Mouse (Mus musculus) hindbrain, embryonic 13.5 days (tissue): ENCODE data around the gene Plxnb3. TPM values are rescaled to one million over a fixed set of nuclear protein-coding genes. Genes with fewer than 3 reads are reported as not detected.
A peak's percentile ranks its signal among the peaks of the same experiment; 100 is the strongest.

Experiments used
- ATAC-seq: fragments of 200-750 bp; cut with Nextera tagmentation; 2 replicates; pipeline ENCODE4 v1.8.0; 2017; ENCODE audit warnings: moderate TSS enrichment; ENCODE audit not compliant: low FRiP score
- H3K27ac ChIP-seq: fragments of 300-500 bp; sonication (generic); 2 replicates; pipeline ENCODE4 v1.5.1; 2015; ENCODE audit warnings: inconsistent platforms, mild to moderate bottlenecking, moderate library complexity
- H3K27me3 ChIP-seq: fragments of 300-500 bp; sonication (generic); 2 replicates; pipeline ENCODE4 v1.6.1; 2015; ENCODE audit warnings: mild to moderate bottlenecking, inconsistent platforms
- H3K36me3 ChIP-seq: fragments of 300-500 bp; sonication (generic); 2 replicates; pipeline ENCODE4 v1.6.1; 2015; ENCODE audit warnings: mild to moderate bottlenecking, inconsistent platforms
- H3K4me1 ChIP-seq: fragments of 300-500 bp; sonication (generic); replicated peaks from 2 replicates; pipeline ENCODE4 v1.6.1; 2015; ENCODE audit warnings: inconsistent platforms
- H3K4me2 ChIP-seq: fragments of 300-500 bp; sonication (generic); 2 replicates; pipeline ENCODE4 v1.6.1; 2015; ENCODE audit warnings: inconsistent platforms, mild to moderate bottlenecking, moderate library complexity
- H3K4me3 ChIP-seq: fragments of 300-500 bp; sonication (generic); 2 replicates; pipeline ENCODE4 v1.5.1; 2015; ENCODE audit warnings: mild to moderate bottlenecking, inconsistent platforms
- H3K9ac ChIP-seq: fragments of 300-500 bp; sonication (generic); 2 replicates; pipeline ENCODE4 v1.6.1; 2015; ENCODE audit warnings: mild to moderate bottlenecking, inconsistent platforms
- H3K9me3 ChIP-seq: fragments of 300-500 bp; sonication (generic); 2 replicates; pipeline ENCODE4 v1.6.1; 2016; ENCODE audit warnings: inconsistent platforms
- WGBS: fragments of 180-500 bp; shearing (Covaris S2); methylation state at CpG from one replicate; pipeline ENCODE4 v1.1.7; 2015; 5-methylcytosine and 5-hydroxymethylcytosine counted together
- polyA plus RNA-seq: library from polyadenylated mRNA; unstranded; fragments of >200 nt; fragmentation: Nextera tagmentation; extraction: Ambion mirVana; gene quantifications from 2 replicates; pipeline ENCODE4 v1.2.1, GENCODE M21; 2015

The Plxnb3 gene
- polyA plus RNA-seq, 1 experiment from 2014 or later: 0.29 TPM

- no peaks in the 10 kb centered on the region for H3K27me3 ChIP-seq
- peaks cover 31% of the 10 kb centered on the region for H3K4me1 ChIP-seq
- no peaks in the 10 kb centered on the region for H3K9me3 ChIP-seq
- no peak for ATAC-seq
- 0 out of 2 replicates have a peak overlapping the region, but pooled peaks have one; percentile 55 for H3K4me3 ChIP-seq
- WGBS: 90% methylated on average over 1 of the region's 1 CpGs
- H3K9ac ChIP-seq: peak overlapping the region; percentile 81
- H3K27ac ChIP-seq: no peak overlapping the region
- H3K4me2 ChIP-seq: peak overlapping the region; percentile 67
- H3K36me3 ChIP-seq: peaks cover 17% of the 10 kb centered on the region
Observed at GRCm38 (mm10) chrX:73788501-73788900, 31.6 kb downstream of the Plxnb3 start.

GRCm38 (mm10) chrX:73793039-73793438 lies 36.1 kb downstream of the Plxnb3 start:
- H3K36me3 ChIP-seq: peaks cover 38% of the 10 kb centered on the region
- H3K27me3 ChIP-seq: no peaks in the 10 kb centered on the region
- ATAC-seq: no peak
- no peak overlapping the region for H3K4me3 ChIP-seq
- H3K4me2 ChIP-seq: no peak overlapping the region
- H3K27ac ChIP-seq: no peak overlapping the region
- no peak overlapping the region for H3K9ac ChIP-seq
- H3K9me3 ChIP-seq: no peaks in the 10 kb centered on the region
- H3K4me1 ChIP-seq: peaks cover 11% of the 10 kb centered on the region

GRCm38 (mm10) chrX:73793505-73793904 lies 36.6 kb downstream of the Plxnb3 start:
- Histone ChIP-seq H3K4me2 (no peak overlapping the region), H3K4me1 (peaks cover 6% of the 10 kb centered on the region), H3K9ac (no peak overlapping the region), H3K9me3 (no peaks in the 10 kb centered on the region), H3K27ac (no peak overlapping the region), H3K36me3 (peaks cover 38% of the 10 kb centered on the region), H3K27me3 (no peaks in the 10 kb centered on the region), H3K4me3 (no peak overlapping the region)
- no peak for ATAC-seq
- WGBS: 36% methylated on average over 1 of the region's 1 CpGs

GRCm38 (mm10) chrX:73797511-73797910 lies 40.6 kb downstream of the Plxnb3 start:
- Histone ChIP-seq H3K9me3 (no peaks in the 10 kb centered on the region), H3K27me3 (no peaks in the 10 kb centered on the region), H3K4me3 (no peak overlapping the region), H3K4me1 (no peaks in the 10 kb centered on the region), H3K27ac (no peak overlapping the region), H3K9ac (no peak overlapping the region), H3K36me3 (peaks cover 21% of the 10 kb centered on the region), H3K4me2 (no peak overlapping the region)
- ATAC-seq: no peak
- WGBS: 95% methylated on average over 2 of the region's 2 CpGs

GRCm38 (mm10) chrX:73798502-73798901 lies 41.6 kb downstream of the Plxnb3 start:
- Histone ChIP-seq H3K27ac (no peak overlapping the region), H3K36me3 (peaks cover 21% of the 10 kb centered on the region), H3K27me3 (no peaks in the 10 kb centered on the region), H3K9ac (no peak overlapping the region), H3K9me3 (no peaks in the 10 kb centered on the region), H3K4me1 (no peaks in the 10 kb centered on the region), H3K4me3 (no peak overlapping the region), H3K4me2 (no peak overlapping the region)
- WGBS: 43% methylated on average over 9 of the region's 9 CpGs
- ATAC-seq: 0 out of 2 replicates have a peak, but pooled peaks have one; percentile 47

GRCm38 (mm10) chrX:73805814-73806213 lies 48.9 kb downstream of the Plxnb3 start:
- Histone ChIP-seq H3K36me3 (no peaks in the 10 kb centered on the region), H3K9me3 (no peaks in the 10 kb centered on the region), H3K4me3 (no peak overlapping the region), H3K27ac (peak overlapping the region; percentile 44; the same call in 1 of the 2 replicates), H3K4me2 (no peak overlapping the region), H3K4me1 (peaks cover 9% of the 10 kb centered on the region), H3K9ac (no peak overlapping the region), H3K27me3 (no peaks in the 10 kb centered on the region)
- 0 out of 2 replicates have a peak, but pooled peaks have one; percentile 52 for ATAC-seq
- WGBS: 79% methylated on average over 1 of the region's 1 CpGs

- H3K9ac ChIP-seq: peak overlapping the region; percentile 71
- no peaks in the 10 kb centered on the region for H3K27me3 ChIP-seq
- WGBS: 11% methylated on average over 14 of the region's 14 CpGs
- H3K4me1 ChIP-seq: 0 out of 2 replicates have a peak, but pooled peaks cover 3% of the 10 kb centered on the region
- H3K36me3 ChIP-seq: no peaks in the 10 kb centered on the region
- H3K4me2 ChIP-seq: peak overlapping the region; percentile 52
- peak overlapping the region; percentile 33 for H3K4me3 ChIP-seq
- no peaks in the 10 kb centered on the region for H3K9me3 ChIP-seq
- peak; percentile 88 for ATAC-seq
- H3K27ac ChIP-seq: peak overlapping the region; percentile 88
Observed at GRCm38 (mm10) chrX:73815072-73815471, 58.2 kb downstream of the Plxnb3 start.

- Histone ChIP-seq H3K27me3 (no peaks in the 10 kb centered on the region), H3K36me3 (no peaks in the 10 kb centered on the region), H3K4me3 (no peak overlapping the region), H3K9ac (no peak overlapping the region), H3K4me2 (no peak overlapping the region), H3K9me3 (no peaks in the 10 kb centered on the region), H3K4me1 (peaks cover 8% of the 10 kb centered on the region), H3K27ac (no peak overlapping the region)
- ATAC-seq: no peak
- 45% methylated on average over 3 of the region's 3 CpGs for WGBS
Observed at GRCm38 (mm10) chrX:73816596-73817314, 59.9 kb downstream of the Plxnb3 start.

Other genes starting within 250 kb of the Plxnb3 start
- gene Dusp9, start 117.7 kb upstream of the Plxnb3 start, polyA plus RNA-seq: 1.1 and 1.2 TPM in 2 replicates
- gene Pnck, start 97.0 kb upstream of the Plxnb3 start, polyA plus RNA-seq: 107 and 116 TPM in 2 replicates
- gene Slc6a8, start 83.9 kb upstream of the Plxnb3 start, polyA plus RNA-seq: 7.0 and 7.3 TPM in 2 replicates
- 128 and 138 TPM in 2 replicates for gene Bcap31, start 40.9 kb upstream of the Plxnb3 start, polyA plus RNA-seq
- 11.1 and 11.2 TPM in 2 replicates for gene Abcd1, start 40.5 kb upstream of the Plxnb3 start, polyA plus RNA-seq
- gene Srpk3, start 17.3 kb downstream of the Plxnb3 start, polyA plus RNA-seq: 1.7 and 2.2 TPM in 2 replicates
- gene Idh3g, start 29.8 kb downstream of the Plxnb3 start, polyA plus RNA-seq: 223 and 228 TPM in 2 replicates
- gene Ssr4, start 29.9 kb downstream of the Plxnb3 start, polyA plus RNA-seq: 147 and 149 TPM in 2 replicates
- gene Pdzd4, start 67.9 kb downstream of the Plxnb3 start, polyA plus RNA-seq: 3.7 and 4.1 TPM in 2 replicates
- gene Avpr2, start 135.0 kb downstream of the Plxnb3 start, polyA plus RNA-seq: 0.09 and 0.17 TPM in 2 replicates
- gene L1cam, start 139.0 kb downstream of the Plxnb3 start, polyA plus RNA-seq: 77.3 and 84.1 TPM in 2 replicates
- gene Arhgap4, start 164.8 kb downstream of the Plxnb3 start, polyA plus RNA-seq: 3.4 and 3.8 TPM in 2 replicates
- gene Naa10, start 164.9 kb downstream of the Plxnb3 start, polyA plus RNA-seq: 105 and 107 TPM in 2 replicates
- 12.7 and 14.8 TPM in 2 replicates for gene Renbp, start 173.8 kb downstream of the Plxnb3 start, polyA plus RNA-seq
- 50.8 and 52.1 TPM in 2 replicates for gene Hcfc1, start 209.3 kb downstream of the Plxnb3 start, polyA plus RNA-seq